Mouse (Mus musculus) midbrain, embryonic 16.5 days (tissue): ENCODE measurements around the gene Immp2l. TPM values are rescaled to one million over a fixed set of nuclear protein-coding genes. Genes with fewer than 3 reads are reported as not detected.

ENCODE experiments used
- ATAC-seq: fragments of 200-750 bp; cut with Nextera tagmentation; 2 replicates; pipeline ENCODE4 v1.8.0; 2017; ENCODE audit warnings: moderate TSS enrichment
- H3K27ac ChIP-seq: fragments of 300-500 bp; sonication (generic); 2 replicates; pipeline ENCODE4 v1.5.1; 2014; ENCODE audit warnings: mild to moderate bottlenecking, low read length, mixed read lengths
- H3K27me3 ChIP-seq: fragments of 300-500 bp; sonication (generic); 2 replicates; pipeline ENCODE4 v1.6.1; 2014; ENCODE audit warnings: low read depth, low read length, mixed read lengths; ENCODE audit not compliant: control insufficient read depth, insufficient read depth
- H3K36me3 ChIP-seq: fragments of 300-500 bp; sonication (generic); 2 replicates; pipeline ENCODE4 v1.6.1; 2014; ENCODE audit warnings: mild to moderate bottlenecking, low read length, moderate library complexity, mixed read lengths; ENCODE audit not compliant: control insufficient read depth, insufficient read depth
- H3K4me1 ChIP-seq: fragments of 300-500 bp; sonication (generic); 2 replicates; pipeline ENCODE4 v1.6.1; 2014; ENCODE audit warnings: mild to moderate bottlenecking, low read length, mixed read lengths; ENCODE audit not compliant: control insufficient read depth, insufficient read depth
- H3K4me2 ChIP-seq: fragments of 300-500 bp; sonication (generic); 2 replicates; pipeline ENCODE4 v1.6.1; 2014; ENCODE audit warnings: mild to moderate bottlenecking, low read length, mixed read lengths
- H3K4me3 ChIP-seq: fragments of 300-500 bp; sonication (generic); 2 replicates; pipeline ENCODE4 v1.5.1; 2014; ENCODE audit warnings: low read depth, mild to moderate bottlenecking, low read length, moderate library complexity, mixed read lengths
- H3K9ac ChIP-seq: fragments of 300-500 bp; sonication (generic); 2 replicates; pipeline ENCODE4 v1.6.1; 2014; ENCODE audit warnings: low read depth, low read length, mixed read lengths
- H3K9me3 ChIP-seq: fragments of 300-500 bp; sonication (generic); replicated peaks from 2 replicates; pipeline ENCODE4 v1.6.1; 2014; ENCODE audit warnings: mild to moderate bottlenecking, low read length, mixed read lengths; ENCODE audit not compliant: control insufficient read depth, poor library complexity, severe bottlenecking
- WGBS: fragments of 180-500 bp; shearing (Covaris S2); extraction: QIAGEN DNeasy Blood & Tissue Kit; methylation state at CpG from one replicate; pipeline ENCODE4 v1.1.7; 2014; 5-methylcytosine and 5-hydroxymethylcytosine counted together
- polyA plus RNA-seq: library from polyadenylated mRNA; unstranded; fragments of >200 nt; fragmentation: Nextera tagmentation; extraction: Ambion mirVana; gene quantifications from 2 replicates; pipeline ENCODE4 v1.2.1, GENCODE M21; 2015

Immp2l gene
- polyA plus RNA-seq, 1 experiment from 2014 or later: 6.6 TPM

DNA sequence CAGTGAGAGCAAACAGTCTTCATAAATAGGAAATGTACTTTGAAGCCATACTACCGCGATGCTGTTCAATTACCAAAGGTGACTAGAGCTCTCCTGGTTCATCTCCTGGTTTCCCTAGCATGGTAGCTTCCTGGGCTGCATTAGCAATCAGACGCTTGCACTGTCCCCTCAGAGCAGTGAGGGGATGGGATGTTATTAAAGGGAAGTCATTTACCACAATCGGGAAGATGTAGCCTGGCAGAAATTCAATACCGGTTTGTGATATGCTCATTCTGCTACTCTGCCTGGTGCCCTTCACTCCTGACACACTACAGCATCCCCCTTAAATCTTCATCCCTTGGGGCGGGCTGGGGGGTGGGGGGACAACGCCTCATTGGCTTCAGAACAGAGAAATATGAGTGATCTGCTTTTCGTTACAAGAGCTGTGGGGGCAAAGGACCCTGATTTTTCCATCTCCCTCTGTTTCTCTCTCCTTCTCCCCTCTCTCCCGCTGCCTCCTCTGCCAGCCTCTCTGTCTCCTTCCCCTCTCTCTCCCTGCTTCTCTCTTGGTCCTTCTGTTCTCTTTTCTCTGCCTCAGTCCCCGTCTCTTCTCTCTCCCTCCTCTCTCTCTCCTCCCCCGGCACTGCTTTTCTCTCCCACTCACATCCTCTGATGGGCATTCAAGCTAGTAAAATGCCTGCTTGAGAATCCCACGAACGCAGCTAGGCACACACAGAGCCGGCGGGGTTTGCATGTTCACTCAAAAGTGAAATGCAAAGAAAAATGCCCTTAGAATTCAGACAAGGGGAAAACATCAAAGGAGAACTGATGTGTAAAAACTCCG lies 461.0 kb downstream of the Immp2l start:
- Histone ChIP-seq H3K27me3 (no peaks in the 10 kb centered on the region), H3K9ac (peak overlapping the region; percentile 74), H3K4me3 (peak overlapping the region; percentile 58), H3K36me3 (no peaks in the 10 kb centered on the region), H3K4me1 (peaks cover 17% of the 10 kb centered on the region), H3K9me3 (no peaks in the 10 kb centered on the region), H3K4me2 (peak overlapping the region; percentile 69), H3K27ac (peak overlapping the region; percentile 84)
- peak; percentile 69 for ATAC-seq
- 7% methylated on average over 16 of the region's 16 CpGs for WGBS

GRCm38 (mm10) chr12:41485512-41486215 lies 461.8 kb downstream of the Immp2l start:
- peak; percentile 97 for ATAC-seq
- peak overlapping the region; percentile 74 for H3K9ac ChIP-seq
- peak overlapping the region; percentile 84 for H3K27ac ChIP-seq
- peak overlapping the region; percentile 58 for H3K4me3 ChIP-seq
- peak overlapping the region; percentile 69 for H3K4me2 ChIP-seq
- H3K27me3 ChIP-seq: no peaks in the 10 kb centered on the region
- 9% methylated on average over 12 of the region's 12 CpGs for WGBS
- no peaks in the 10 kb centered on the region for H3K36me3 ChIP-seq
- H3K4me1 ChIP-seq: peaks cover 17% of the 10 kb centered on the region
- no peaks in the 10 kb centered on the region for H3K9me3 ChIP-seq

DNA sequence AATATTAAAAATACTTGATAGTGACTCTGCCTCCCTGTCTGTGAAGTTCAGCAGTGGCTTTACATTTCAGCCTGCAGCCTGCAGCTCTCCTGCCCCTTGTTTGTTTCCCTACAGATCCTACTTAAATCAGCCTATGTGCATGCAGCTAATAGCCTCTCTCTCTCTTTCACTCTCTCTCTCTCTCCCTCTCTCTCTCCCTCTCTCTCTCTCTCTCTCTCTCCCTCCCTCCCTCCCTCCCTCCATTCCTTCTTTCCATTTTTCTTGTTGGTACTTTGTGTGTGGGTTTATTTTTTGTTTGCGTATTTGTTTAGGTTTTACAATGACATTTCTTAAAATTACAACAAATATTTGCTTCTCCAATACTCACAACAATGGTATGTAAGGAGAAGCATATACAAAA lies 462.4 kb downstream of the Immp2l start, which contains the start of gene Lrrn3:
Lrrn3 (minus strand) TSS at position 101 of the 400 bp plus-strand sequence.
- peaks cover 16% of the 10 kb centered on the region for H3K4me1 ChIP-seq
- ATAC-seq: peak; percentile 19; the same call in 1 of the 2 replicates
- H3K9ac ChIP-seq: peak within 1 kb of the TSS; percentile 74
- no peaks in the 10 kb centered on the region for H3K27me3 ChIP-seq
- 93% methylated on average over 1 of the region's 1 CpGs for WGBS
- H3K4me3 ChIP-seq: peak within 1 kb of the TSS; percentile 58
- peak within 1 kb of the TSS; percentile 84 for H3K27ac ChIP-seq
- no peaks in the 10 kb centered on the region for H3K36me3 ChIP-seq
- no peaks in the 10 kb centered on the region for H3K9me3 ChIP-seq
- peak within 1 kb of the TSS; percentile 69 for H3K4me2 ChIP-seq

- no peak overlapping the region for H3K9ac ChIP-seq
- H3K4me2 ChIP-seq: no peak overlapping the region
- WGBS: 28% methylated on average over 5 of the region's 5 CpGs
- no peaks in the 10 kb centered on the region for H3K27me3 ChIP-seq
- H3K4me3 ChIP-seq: no peak overlapping the region
- no peaks in the 10 kb centered on the region for H3K9me3 ChIP-seq
- no peaks in the 10 kb centered on the region for H3K36me3 ChIP-seq
- H3K4me1 ChIP-seq: peaks cover 14% of the 10 kb centered on the region
- no peak for ATAC-seq
- H3K27ac ChIP-seq: no peak overlapping the region
Observed at GRCm38 (mm10) chr12:41487005-41487404, 463.1 kb downstream of the Immp2l start.

DNA sequence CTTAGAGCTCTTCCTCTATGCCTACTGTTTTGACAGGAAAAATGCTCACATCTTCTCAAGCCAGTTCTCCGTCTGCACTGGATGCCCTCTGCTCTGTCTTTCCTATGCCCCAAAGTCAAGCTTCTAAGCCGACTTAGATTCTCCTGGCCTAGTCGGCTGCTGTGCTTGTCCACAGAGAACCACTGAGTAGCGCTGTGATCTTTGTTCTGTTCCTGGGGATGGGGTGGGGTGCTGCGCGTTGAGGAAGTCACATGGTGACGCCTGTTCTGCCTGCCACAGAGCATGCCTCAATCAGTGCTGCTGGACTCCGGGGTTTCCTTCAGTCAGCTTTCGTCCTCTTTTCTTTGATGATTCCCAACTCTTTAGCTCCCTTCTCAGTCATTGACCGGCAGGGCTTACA lies 470.7 kb downstream of the Immp2l start:
- Histone ChIP-seq H3K36me3 (no peaks in the 10 kb centered on the region), H3K4me1 (no peaks in the 10 kb centered on the region), H3K4me3 (no peak overlapping the region), H3K9ac (no peak overlapping the region), H3K9me3 (no peaks in the 10 kb centered on the region), H3K4me2 (no peak overlapping the region), H3K27ac (no peak overlapping the region), H3K27me3 (no peaks in the 10 kb centered on the region)
- ATAC-seq: no peak
- 32% methylated on average over 10 of the region's 10 CpGs for WGBS

DNA sequence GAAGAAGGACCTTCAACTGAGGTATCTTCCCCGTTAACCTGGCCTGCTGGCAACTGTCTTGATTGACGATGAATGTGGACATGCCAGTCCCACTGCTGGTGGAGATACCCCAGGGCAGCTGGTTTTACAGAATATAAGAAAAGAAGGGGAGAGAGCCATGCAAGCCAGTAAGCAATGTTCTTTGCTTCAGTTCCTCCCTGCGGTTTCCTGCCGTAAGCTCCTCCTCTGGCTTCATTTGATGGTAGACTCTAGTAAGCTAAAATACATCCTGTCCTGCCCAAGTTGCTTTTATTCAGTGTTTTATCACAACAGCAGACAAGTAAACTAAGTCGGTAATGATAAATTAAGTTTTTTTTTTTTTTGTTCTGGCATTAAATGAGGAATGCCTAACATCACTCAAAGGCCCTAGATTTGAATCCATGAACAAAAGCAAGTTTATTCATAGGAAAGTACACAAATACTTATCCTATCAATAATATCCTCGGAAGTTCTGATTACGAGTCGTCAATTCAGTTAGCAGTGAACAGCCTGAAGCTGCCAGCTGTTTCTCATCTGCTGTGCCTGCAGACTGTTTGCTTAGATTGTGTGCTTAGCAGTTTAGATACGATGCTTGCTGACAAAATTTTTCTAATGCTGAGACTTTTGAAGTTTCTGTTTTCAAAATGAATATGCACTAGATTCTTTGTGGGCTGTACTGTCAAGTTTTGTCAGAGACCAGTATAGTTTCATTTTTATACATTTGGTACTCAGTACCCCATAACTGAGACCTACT lies 476.3 kb downstream of the Immp2l start:
- Histone ChIP-seq H3K27ac (no peak overlapping the region), H3K9me3 (no peaks in the 10 kb centered on the region), H3K27me3 (no peaks in the 10 kb centered on the region), H3K9ac (no peak overlapping the region), H3K36me3 (no peaks in the 10 kb centered on the region), H3K4me2 (no peak overlapping the region), H3K4me3 (no peak overlapping the region), H3K4me1 (no peaks in the 10 kb centered on the region)
- WGBS: 88% methylated on average over 9 of the region's 9 CpGs
- no peak for ATAC-seq

- Histone ChIP-seq H3K4me1 (no peaks in the 10 kb centered on the region), H3K9me3 (no peaks in the 10 kb centered on the region), H3K27me3 (no peaks in the 10 kb centered on the region), H3K9ac (no peak overlapping the region), H3K4me3 (no peak overlapping the region), H3K4me2 (no peak overlapping the region), H3K36me3 (no peaks in the 10 kb centered on the region), H3K27ac (no peak overlapping the region)
- 85% methylated on average over 4 of the region's 4 CpGs for WGBS
- ATAC-seq: no peak
Observed at GRCm38 (mm10) chr12:41508610-41509009, 484.7 kb downstream of the Immp2l start.

DNA sequence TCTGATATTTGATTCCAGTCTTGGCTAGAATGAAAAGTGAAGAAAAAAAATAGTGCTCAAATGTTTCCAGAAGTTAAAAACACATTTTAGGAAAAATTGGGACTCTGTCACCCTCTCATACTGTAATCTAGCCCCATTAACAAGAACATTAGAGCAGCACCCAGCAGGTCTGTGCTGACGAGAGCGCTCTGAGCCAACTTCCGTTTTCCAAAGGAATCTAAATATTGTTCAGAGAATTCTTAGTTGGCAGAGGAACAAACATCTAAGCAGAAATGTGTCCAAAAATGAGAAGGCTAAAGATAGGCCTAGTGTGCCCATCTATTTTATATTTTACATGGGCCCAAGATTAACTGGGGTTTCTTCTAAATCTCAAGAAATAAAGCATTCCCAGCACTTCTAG lies 486.7 kb downstream of the Immp2l start:
- no peak overlapping the region for H3K4me2 ChIP-seq
- H3K27me3 ChIP-seq: no peaks in the 10 kb centered on the region
- ATAC-seq: no peak
- no peaks in the 10 kb centered on the region for H3K36me3 ChIP-seq
- H3K4me3 ChIP-seq: no peak overlapping the region
- no peak overlapping the region for H3K9ac ChIP-seq
- WGBS: 80% methylated on average over 3 of the region's 3 CpGs
- no peaks in the 10 kb centered on the region for H3K4me1 ChIP-seq
- H3K27ac ChIP-seq: no peak overlapping the region
- H3K9me3 ChIP-seq: no peaks in the 10 kb centered on the region
